Mouse (Mus musculus) adrenal gland, adult 8-10 months (tissue): Measurements from ENCODE around the gene Tfpi. TPM values are rescaled to one million over a fixed set of nuclear protein-coding genes. Genes with fewer than 3 reads are reported as not detected.
"Not testable (repeated sequence)": the region's sequence is repeated elsewhere in the genome, so short reads cannot be mapped to it uniquely, and the experiment has no call there.

Experiments
- DNase-seq: peaks from one replicate; pipeline ENCODE4 v3.0.0; 2022
- total RNA-seq, 4 experiments: library from RNA; stranded (reverse); gene quantifications; 2 replicates each; pipeline ENCODE4 v1.2.4; 2022

The Tfpi gene
- total RNA-seq: 10 to 100 TPM; 49.3 to 79.9 (median 60.1) TPM

DNA sequence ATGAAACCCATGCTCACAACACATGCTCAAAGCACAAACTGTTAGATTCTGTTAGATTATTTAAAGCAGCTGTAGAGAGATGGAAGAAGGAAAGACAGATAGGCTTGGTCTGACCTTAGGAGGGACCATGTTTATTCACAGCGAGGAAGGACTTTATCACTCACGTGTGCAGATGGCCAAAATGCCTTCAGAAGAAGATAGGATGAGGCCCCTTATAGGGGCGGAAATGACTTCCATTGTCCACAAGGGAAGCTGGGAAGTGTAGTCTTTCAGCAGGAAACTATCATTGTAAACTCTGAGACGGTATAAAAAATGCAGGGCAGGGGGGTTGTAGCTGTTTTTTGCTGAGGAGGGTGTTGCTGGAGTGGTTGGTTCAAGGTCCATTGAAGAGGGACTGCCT lies at the start of gene Tfpi:
TSS of gene Tfpi (minus strand) at position 199 of the 400 bp plus-strand sequence.
- no peak for DNase-seq

DNA sequence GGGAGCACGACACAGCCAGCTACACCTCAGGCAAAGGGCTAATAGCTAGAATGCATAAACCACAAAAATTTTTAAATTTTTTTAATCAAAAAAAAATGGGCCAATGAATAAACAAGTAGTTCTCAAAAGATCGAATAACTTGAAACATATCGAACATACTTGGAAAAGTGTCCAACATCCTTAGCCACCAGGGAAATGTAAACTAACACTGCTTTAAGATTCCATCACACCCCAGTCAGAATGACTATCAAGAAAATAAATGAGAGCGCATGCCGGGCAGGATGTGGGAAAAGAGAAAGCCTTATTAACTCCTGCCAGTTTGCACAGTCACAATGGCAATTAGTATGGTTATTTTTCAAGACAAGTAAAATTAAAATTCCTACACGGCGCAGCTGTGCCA lies 49.6 kb upstream of the Tfpi start:
- no peak for DNase-seq

DNA sequence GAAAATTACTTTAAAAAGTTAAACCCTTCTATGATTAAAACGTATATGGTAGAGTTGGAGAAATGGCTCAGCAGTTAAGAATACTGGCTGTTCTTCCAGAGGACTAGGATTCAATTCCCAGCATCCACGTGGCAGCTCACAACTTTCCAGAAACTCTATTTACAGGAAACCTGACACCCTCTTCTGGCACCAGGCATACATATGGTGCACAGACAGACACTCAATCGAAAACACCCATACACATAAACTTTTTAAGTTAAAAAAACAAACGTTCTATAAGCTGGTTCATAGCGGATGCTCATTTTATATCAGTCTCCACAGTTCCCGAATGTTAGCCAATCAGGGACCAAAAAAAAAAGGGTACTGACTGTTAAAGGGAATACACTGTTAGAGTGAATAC lies 49.2 kb upstream of the Tfpi start:
- DNase-seq: no peak

DNA sequence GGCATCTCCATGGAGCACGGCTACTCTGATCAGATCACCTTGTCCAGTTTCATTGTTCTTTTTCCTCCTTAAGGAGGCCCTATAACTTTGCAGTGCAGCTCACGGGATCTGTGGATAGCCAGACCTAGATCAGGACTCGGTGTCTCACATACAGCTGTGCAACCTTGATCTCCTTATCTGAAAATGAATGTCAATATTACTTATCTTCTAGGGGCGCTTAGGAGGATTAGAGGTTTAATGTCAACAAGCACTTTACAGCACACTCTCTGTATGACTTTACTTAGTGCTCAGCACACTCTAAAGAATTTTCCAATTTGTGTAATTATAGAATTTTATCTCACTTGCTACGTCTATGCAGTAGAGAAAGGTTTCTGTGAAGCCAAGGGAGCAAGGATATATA lies 48.5 kb upstream of the Tfpi start:
- DNase-seq: no peak

DNA sequence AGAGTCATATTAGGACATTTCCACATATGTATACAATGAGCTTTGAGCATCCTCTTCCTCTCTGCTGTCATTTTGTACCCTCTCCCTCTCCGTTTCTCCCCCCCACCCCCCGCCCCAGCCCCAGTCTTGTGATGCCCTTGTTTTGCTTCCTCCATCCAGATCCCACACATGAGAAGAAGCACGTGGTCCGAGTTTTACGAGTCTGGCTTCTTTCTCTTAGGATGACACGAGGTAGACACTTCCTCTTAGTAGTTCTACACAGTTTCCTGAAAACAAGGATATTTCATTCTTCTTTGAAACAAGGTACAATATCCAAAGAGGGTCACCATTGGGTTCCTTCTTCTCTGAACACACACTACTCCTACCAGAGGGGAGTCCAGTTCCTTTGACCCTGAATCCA lies 47.4 kb upstream of the Tfpi start:
- DNase-seq: no peak

DNA sequence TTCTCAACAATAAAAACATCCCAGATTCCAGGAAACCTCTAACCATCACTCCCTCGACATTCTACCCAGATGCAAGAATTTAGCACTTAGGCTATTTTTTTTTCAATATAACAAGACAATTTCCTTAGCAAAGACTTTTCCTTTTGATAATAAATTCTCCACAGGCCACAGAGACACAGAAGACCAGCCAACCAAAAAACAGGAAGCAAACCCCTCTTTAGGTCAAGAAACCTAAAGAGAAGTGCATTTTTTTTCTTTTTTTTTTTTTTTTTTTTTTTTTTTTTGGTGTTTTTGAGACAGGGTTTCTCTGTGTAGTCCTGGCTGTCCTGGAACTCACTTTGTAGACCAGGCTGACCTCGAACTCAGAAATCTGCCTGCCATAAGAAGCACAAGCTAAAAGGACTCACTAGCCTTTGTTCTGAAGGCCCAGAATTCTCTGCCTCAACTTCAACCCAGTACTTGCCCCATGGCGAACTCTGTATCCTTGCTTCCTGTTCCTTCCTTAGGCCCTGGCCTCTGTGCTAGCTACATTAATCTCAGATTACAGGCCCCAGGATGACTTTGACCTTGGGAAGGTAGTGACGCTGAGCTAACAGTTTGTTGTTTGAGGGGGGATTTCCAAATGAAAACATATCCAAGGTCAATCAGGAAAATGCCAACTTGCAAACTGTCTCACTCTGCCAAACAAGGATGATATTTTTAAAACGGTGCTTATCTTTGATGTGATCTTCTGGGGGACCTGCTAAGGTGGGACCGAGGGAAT lies 46.7 kb upstream of the Tfpi start:
- peak; percentile 49 for DNase-seq

DNA sequence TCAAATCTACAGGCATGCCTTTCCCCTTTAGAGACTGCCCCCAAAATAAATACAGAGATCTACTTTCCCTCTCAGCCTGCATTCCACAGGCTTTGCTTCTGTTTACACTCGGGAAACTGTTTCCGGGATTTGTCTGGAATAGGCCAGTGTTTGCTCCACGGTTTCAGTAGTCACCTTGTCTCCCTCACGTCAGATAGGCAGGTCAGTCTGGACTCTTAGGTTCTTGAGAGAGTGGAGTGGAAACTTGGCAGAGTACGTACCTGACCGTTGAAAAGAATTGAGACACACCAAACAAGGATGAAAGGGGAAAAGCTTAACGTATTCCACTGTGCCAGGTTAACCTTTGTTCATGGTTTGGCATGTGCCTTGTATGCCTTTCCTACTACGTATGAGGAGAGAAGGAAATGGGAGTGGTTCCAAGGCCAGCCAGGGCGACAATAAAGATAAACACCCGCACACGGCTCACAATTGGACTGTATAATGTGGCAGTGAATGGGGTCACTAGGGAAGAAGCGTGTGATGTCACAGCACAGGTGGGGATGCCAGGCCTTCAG lies 43.0 kb upstream of the Tfpi start:
- no peak for DNase-seq

DNA sequence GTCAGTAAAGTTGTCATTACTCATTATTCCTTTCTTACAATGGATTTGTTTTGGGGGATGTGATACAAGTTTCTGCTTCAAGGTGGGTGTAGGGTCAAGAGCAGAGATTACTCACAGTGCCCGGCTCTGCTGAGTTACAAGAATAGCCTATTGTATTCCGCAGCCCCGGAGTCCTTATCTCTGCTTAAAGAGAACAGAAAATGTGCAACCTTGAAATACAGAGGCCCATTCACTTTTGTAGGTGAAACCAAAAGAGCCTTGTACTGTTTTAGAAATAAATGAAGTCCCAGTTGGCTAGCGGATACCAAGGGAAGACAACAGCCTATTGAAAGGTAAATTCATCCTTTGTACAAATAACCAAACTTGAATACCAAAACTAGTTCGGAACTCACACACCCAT lies 42.2 kb upstream of the Tfpi start:
- no peak for DNase-seq

DNA sequence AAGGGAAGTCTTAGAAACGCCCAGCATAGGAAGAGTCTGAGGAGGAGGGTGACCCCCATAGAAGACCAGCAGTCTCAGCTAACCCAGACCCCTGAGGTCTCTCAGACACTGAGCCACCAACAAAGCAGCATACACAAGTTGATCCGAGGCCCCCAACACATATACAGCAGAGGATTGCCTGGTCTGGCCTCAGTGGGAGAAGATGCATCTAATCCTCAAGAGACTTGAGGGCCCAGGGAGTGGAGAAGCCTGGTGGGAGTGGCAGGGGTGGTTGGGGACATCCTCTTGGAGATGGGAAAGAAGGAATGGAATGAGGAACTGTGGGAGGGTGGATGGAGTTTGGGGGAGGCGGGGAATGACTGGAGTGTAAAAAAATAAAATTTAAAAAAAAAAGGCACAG lies 36.7 kb upstream of the Tfpi start:
- no peak for DNase-seq

DNA sequence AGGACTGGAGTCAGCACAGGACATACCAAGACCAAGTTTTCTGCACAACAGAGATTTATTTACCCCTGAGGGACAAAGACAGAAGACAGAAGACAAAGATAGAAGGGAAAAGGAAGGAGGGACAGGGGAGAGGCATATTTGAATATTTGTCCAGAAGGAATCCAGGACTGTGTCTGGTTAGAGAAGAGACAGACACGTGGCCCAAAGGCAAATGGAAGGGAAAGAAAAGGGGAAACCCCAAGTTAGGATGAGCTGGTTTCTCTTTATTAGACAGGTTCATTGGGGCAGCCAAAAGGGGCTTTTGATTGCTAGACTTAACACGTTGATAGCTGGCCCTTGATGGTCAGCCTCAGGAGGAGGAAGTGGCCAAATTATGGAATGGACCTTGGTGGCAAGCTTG lies 34.9 kb upstream of the Tfpi start:
- DNase-seq: no peak

DNA sequence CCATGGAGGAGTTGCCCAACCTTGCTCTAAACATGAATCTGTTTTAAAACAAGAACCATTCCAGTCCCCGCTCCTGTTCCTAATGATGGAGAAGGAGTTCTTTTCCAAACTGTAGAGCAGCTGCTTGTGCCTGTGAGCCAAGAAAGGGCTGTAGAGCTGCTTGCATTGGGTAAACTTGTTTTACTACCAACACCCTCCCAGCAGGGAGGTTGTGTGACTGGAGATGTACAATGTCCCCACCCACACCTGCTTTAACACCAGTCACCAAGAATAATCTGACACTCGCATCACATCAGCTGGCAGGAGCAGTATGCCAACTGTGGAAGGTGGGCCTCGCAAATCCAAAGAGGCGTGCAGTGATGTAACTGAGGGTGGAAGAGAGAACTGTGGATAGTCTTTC lies 34.5 kb upstream of the Tfpi start:
- no peak for DNase-seq

DNA sequence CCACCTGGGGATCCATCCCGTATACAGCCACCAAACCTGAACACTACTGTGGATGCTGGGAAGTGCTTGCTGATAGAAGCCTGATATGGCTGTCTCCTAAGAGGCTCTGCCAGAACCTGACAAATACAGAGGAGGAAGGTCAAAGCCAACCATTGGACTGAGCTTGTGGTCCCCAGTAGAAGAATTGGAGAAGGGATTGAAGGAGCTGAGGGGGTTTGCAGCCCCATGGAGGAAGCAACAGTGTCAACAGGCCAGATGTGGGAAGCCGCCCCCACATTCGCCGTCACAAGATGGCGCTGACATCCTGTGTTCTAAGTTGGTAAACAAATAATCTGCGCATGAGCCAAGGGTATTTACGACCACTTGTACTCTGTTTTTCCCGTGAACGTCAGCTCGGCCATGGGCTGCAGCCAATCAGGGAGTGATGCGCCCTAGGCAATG lies 28.4 kb upstream of the Tfpi start:
- DNase-seq: not testable (repeated sequence)

DNA sequence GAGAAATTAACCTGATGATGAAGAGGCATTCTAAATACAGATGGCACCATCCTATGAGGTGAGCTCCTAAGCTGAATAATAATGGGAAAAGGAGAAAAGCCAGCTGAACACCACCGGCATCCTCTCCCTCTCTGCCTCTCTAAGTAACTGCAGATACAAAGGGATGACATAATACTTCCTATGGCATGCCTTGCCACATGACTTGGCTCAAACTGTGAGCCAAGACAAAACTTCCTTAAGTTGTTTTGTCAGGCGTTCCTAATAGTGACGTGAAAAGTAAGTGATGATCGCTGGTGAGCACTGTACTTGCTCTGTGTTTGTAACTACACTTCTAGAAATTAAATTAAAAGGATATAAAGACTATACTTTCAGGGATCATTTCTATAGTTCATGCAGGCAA lies 27.7 kb upstream of the Tfpi start:
- DNase-seq: no peak

DNA sequence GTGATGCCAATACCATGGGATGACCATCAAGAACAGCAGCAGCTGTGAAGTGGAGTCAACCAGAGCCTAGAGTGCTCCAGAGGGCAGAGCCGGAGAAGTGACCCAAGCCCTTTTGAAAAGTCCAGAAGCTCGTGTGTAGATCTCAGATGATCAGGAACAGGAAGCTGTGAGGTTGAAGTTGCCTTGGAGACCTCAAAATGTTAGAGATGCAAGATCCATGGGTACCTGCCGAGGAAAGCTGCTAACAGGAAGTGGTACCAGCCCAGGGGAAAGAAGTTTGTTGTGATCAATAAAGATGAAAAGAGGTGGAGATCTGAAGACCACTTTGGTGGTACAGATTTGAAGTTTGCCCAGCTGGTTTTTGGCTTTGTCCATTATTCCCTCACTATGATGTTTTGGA lies 22.3 kb upstream of the Tfpi start:
- DNase-seq: no peak

DNA sequence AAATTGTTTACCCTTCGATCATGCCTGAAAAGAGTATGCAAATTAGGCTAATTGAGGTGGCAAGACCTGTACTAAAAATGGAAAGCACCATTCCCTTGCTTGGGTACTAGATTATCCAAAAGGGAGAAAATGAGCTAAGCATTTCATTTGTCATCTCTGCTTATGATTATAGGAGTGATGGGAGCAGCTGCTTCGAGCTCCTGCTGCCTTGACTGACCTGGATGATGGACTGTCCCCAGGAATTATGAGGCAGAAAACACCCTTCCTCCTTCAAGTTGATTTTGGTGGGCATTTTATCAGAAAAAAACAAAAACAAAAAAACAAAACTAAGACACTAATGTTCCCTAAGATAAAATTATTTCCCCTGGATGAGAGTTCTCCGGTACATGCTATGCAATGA lies 18.5 kb upstream of the Tfpi start:
- no peak for DNase-seq

DNA sequence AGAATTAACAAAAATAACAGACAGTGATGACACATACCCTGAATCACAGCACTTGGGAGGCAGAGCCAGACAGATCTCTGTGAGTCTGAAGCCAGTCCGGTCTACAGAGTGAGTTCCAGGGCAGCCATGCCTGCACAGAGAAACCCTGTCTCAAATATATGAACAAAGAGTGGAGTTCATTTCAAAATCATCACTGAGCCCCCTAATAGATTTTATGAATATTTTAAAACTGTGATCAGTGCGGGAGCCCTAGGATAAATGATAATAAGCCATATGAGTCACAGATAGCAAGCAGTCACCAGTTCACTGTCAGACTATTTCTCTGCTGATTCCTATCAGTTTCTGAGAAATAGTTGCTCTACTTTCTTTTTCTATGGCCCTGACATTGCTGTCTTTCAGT lies 17.1 kb upstream of the Tfpi start:
- DNase-seq: no peak

DNA sequence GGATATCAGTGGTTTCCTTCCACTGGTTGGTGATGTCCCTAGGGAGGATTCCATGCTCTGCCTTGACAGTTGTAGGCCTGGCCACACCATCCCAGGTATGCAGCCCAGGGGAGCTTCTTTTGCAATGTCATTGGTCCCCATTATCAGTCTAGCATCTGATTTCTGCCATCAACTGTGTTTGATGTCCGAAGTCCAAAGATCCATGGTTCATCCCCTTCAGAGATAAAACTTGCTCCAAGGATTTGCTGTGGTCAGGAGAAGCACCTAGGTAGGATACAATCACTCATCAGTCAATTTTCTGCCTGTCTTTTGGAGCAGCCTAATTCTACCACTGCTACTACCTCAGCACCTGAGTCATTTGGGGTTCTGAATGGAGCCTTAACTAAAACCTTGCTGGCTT lies 15.1 kb upstream of the Tfpi start:
- DNase-seq: no peak

DNA sequence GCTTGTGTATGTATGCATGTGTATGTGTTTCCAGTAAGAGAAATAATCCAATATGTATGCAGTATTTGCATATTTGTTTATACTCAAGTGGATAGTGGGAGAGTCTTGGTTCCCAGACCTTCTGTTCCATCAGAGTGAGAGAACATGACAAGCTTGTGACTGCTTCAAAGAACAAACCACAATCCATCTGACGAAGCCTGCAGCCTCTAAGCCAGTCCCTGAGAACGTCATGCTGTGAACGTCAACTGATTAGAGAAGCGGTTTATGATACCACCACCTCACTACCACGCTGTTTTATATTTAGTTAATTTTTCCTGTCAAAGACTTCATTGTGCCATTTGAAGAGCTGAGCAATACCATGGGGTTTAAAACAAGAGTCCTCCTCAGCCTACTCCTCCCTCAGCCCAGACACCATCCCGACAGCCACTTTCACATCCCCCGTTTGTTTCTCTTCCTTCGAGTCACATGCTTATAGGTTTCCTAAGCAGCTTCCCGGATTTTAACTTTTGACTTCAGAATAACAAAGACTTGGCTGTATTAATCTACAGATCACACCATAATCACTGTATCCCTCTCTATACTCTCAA lies 11.2 kb upstream of the Tfpi start:
- DNase-seq: no peak

DNA sequence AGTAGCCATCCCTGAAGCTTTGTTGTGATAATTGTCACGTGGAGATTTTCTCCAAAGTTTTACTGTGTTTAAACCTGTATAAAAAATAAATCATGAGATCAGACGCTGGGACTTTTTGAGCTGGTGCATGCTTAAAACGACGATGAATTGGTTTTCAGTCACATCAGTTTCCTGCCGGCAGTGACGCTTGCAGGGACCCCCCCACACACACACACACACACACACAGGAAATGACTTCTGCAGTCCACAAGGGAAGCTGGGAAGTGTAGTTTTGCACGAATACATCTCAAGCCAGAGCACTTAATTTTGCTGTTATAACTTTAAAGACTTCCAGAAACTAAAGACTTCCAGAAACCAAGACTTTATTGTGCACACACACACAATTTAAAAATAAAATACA lies 5.3 kb upstream of the Tfpi start:
- DNase-seq: peak; percentile 34

DNA sequence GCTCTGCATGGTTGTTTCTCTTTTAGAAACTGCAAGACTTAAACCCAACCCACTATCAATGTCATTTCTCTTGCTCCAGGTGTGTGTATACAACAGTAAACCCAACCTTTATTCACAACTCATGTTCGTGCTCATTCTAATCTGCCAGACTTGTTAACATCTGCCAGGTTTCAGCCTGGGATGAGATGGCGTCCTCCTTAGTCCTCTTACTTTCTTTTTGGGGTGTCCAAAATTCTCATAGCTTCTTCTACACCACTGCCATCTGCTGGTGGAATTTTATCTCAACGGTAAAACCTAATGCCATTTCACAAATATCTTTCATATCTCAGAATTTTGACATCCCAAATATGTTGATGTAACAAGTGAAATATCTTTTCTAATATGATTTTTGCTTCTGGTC lies 2.5 kb upstream of the Tfpi start:
- DNase-seq: no peak

DNA sequence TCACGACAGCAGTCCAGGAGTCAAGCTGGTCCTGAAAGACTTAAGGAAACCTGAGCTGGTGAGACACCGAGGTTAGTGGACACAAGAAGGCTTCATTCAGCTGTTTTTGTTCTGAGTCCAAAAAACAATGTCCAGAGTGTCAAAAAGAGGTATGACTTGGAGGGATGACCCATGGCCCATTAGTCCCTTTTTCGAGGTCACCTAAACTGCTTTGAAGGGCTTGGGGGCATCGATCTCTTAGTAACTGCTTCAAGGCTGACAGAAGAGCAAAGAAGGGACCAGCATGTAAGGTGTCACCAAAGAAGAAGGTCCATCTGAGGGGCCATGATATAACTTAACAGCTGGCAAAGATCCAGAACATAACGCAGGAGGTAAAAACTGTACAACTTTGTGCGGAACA lies 1.2 kb upstream of the Tfpi start:
- no peak for DNase-seq

DNA sequence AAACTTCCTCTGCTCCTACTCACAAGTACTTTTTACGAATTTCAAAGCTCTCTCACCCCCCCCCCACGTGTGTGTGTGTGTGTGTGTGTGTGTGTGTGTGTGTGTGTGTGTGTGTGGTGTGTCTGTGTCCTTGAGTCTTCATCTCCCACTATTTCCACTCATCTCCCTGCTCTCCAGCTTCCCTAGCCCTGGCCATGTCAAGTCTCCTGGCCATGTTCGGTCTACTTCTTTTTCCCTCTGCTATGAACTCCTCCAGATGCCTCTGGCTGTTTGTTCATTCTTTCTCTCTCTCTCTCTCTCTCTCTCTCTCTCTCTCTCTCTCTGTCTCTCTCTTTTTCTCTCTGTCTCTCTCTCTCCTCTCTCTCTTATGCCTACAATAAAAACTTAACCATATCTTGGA lies 444 bp downstream of the Tfpi start:
- DNase-seq: no peak

DNA sequence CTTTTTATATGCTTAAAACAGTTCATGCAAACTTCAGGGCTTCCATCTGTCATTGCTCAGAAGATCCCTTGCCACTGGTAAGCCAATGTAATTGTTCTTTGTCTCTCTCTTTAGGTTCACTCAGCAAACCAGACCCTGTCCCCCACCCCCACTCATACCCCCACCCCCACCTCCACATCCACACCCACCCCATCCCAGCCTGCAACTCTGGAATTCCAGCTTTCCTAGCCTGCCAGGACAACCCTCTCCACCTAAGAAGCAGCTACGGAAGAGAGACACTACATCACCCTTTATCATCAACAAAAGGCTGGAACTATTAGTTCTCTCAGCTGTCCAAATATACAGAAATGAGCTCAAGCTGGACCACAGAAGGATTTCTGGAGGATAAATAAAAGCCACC lies 974 bp downstream of the Tfpi start:
- DNase-seq: no peak

DNA sequence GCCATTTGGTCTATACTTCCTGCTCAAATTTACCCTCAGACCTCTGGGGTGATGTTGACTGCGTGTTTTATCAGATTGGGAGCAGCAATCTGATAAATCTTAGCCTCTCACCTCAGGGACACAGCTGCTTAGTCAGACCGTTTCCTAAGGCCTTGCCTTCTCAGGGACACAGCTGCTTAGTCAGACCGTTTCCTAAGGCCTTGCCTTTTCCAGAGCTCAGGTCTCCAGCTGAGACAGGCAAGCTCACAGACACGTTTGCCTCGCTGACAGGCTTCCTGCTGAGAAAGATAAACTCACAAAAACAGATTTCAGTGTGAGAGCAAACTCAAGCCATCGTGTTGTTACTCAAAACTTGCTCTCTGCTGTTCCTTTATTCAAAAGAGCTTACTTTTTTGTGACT lies 1.9 kb downstream of the Tfpi start:
- DNase-seq: peak; percentile 64
